Mouse (Mus musculus) CH12.LX (cell line): Measurements from ENCODE around the gene Stard7.

Experiments
- CTCF ChIP-seq, 2 experiments: IDR thresholded peaks in 1 of 2; conservative IDR thresholded peaks in 1 of 2; 2 replicates each; pipeline ENCODE4 v1.5.1; 2011 to 2012; ENCODE audit warnings: low read depth in 2 of 2, low read length in 2 of 2, improper control_type of control experiment in 1 of 2, inconsistent platforms in 1 of 2, mild to moderate bottlenecking in 1 of 2, moderate library complexity in 1 of 2
- EP300 ChIP-seq: IDR thresholded peaks from 2 replicates; pipeline ENCODE4 v1.6.1; 2011; ENCODE audit warnings: low read length, improper control_type of control experiment
- POLR2A ChIP-seq: IDR thresholded peaks from 2 replicates; pipeline ENCODE4 v1.6.1; 2011; ENCODE audit warnings: low read depth, mild to moderate bottlenecking, improper control_type of control experiment, low read length
- TBP ChIP-seq: conservative IDR thresholded peaks from 2 replicates; pipeline ENCODE4 v1.6.1; 2011; ENCODE audit warnings: low read depth, low read length, improper control_type of control experiment
- TCF12 ChIP-seq: IDR thresholded peaks from 2 replicates; pipeline ENCODE4 v1.6.1; 2014; ENCODE audit warnings: low read depth, mild to moderate bottlenecking, inconsistent platforms, low read length, improper control_type of control experiment
- ZNF384 ChIP-seq: IDR thresholded peaks from 2 replicates; pipeline ENCODE4 v1.6.1; 2012; ENCODE audit warnings: low read depth, low read length, improper control_type of control experiment, inconsistent platforms

- no peak for TF ChIP-seq TBP
- no peak for TF ChIP-seq TCF12
- no peak for TF ChIP-seq CTCF (conservative IDR thresholded peaks at IDR 0.05 in 1 of 2, IDR thresholded peaks at IDR 0.05 in 1 of 2; ENCODE audit: low read depth in 2 of 2, low read length in 2 of 2)
- no peak for TF ChIP-seq EP300
- no peak for TF ChIP-seq ZNF384
- TF ChIP-seq POLR2A, result no peak
Observed at GRCm38 (mm10) chr2:127252787-127253186, 17.2 kb upstream of the Stard7 start.
